Mouse (Mus musculus) T-helper 2 cell (primary cell): Measurements from ENCODE around the gene Tex22.

Experiments used
- in situ Hi-C: fragments of 300-600 bp; cut with MboI, MseI; formaldehyde crosslinking; loops from one replicate; pipeline ENCODE4 v1.15.1; 2025; ENCODE audit warnings: high pct_unique_total_duplicates

The Tex22 gene

GRCm38 (mm10) chr12:113101251-113101960 lies 27.1 kb downstream of the Tex22 start:
- in situ Hi-C loops = no loop called here

DNA sequence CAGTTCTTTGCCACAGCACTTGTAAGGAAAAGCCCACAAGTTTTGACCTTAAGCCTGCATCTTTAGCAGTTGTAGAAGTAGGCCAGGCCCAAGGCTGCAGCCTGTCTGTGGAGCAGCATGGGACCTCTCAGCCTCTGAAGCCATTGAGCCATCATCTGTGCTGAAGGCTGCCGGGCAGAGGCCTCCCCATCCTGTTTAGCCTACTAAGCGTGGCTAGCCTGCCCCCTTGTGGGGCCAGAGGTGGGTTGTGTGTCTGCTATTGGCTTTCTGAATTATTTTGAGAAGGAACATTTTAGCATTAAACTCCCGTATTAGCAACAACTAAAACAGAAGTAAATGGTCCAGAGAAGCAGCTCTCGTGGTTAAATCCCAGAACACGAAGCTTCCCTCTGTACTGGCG lies 28.2 kb downstream of the Tex22 start:
- in situ Hi-C loops = no loop called here

- in situ Hi-C loops = no loop called here
Observed at GRCm38 (mm10) chr12:113103846-113104451, 29.6 kb downstream of the Tex22 start.

DNA sequence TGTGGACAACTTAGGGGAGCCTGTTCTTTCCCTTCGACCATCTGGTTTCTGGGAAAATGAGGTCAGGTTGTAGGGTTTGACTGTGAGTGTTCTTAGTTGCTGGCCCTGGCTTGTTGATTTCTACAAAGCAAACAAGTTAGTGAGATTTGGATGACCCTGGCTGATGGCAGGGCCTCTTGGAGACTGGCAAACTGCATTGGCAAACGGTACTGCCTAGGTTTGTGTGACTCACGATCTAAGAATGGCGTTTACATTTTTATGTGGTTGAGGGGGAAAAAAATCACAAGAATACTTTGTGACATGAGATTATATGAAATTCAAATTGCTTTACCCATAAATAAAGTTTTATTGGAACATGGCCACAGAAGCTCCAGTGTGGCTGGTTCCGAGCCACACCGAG lies 32.1 kb downstream of the Tex22 start:
- in situ Hi-C loops = no loop called here

DNA sequence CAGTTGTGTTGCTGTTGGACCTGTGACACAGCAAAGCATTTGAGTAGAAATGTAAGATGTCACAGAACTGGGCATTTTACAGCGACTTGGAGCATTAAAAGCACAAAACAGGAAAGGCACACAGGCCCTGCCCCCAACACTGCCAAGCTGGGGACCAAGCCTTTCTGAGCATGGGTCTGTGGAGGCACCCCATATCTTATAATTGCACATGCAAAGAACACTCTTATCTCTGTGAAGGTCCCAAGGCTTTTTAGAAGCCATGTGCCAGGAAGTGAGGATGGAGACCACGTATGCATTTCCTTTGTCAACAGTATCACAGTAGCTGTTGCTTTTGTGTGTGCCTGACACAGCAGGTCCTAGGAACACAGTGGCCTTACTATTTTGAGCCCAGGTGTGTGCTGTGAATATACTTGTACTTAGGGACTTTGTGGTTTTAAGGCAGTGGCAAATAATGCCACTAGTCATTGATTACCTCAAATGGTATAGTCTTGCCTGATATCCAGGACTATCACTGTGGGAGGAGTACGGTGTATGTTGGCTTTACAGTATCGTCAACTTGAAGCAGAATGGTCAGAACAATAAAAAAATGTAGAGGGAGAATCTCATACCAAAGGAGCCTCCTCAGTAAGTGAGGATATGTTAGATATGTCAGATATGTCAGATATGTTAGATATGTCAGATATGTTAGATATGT lies 33.3 kb downstream of the Tex22 start:
- in situ Hi-C loops = no loop called here

DNA sequence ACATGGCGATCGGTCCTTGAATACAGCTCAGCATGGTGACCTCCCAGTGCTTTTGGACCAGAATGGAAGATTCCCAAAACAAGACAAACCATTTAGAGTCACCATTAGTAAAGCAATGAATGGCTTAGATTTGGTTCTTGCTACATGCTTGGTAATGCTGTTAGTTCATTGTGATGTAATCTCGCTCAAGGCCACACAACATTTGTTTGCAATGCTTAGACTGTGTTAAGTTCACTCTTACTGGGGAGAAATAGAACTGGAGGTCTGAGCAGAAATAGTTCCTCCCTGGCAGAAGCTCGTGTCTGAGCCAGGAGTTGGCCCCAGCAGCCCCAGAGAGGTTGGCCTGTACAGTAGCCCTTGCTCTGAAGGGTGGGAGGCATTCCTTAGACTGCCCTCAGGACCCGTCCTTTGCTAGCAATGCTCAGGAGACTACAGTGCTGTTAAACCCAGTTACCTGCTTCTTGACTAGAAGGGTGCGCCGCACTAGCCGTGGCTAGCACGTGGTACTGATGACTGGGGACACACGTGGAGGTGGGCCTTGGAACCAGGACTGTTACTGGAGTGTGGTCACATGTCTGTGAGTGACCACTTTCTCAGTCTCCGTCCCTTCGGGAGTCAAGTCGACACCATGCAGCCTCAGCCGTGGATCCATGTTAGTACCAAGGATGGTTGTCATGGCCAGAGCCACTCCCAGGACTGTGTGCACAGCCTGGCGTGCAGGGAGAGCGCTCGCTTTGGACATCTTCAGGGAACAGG lies 34.4 kb downstream of the Tex22 start:
- in situ Hi-C loops = no loop called here

DNA sequence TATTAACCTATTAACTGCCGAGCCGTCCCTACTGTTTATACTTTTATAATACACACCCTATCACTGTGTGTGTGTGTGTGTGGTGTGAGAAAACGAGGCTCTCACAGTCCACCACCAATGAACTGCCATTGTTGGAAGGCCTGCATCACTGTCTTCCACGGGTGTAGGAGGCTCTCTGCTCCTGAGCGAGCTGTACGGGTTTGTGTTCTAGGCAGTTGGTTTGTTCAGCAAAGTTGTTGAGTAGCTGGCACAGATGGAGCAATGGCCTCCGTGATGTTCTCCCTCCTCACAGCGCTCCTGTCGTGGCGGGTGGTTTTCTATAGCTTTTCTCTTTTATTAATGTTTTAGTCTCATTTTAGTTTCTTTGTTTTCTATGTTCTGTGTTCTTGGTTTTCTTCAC lies 35.5 kb downstream of the Tex22 start:
- in situ Hi-C loops = no loop called here

- in situ Hi-C loops = no loop called here
Observed at GRCm38 (mm10) chr12:113114141-113114540, 39.8 kb downstream of the Tex22 start.

DNA sequence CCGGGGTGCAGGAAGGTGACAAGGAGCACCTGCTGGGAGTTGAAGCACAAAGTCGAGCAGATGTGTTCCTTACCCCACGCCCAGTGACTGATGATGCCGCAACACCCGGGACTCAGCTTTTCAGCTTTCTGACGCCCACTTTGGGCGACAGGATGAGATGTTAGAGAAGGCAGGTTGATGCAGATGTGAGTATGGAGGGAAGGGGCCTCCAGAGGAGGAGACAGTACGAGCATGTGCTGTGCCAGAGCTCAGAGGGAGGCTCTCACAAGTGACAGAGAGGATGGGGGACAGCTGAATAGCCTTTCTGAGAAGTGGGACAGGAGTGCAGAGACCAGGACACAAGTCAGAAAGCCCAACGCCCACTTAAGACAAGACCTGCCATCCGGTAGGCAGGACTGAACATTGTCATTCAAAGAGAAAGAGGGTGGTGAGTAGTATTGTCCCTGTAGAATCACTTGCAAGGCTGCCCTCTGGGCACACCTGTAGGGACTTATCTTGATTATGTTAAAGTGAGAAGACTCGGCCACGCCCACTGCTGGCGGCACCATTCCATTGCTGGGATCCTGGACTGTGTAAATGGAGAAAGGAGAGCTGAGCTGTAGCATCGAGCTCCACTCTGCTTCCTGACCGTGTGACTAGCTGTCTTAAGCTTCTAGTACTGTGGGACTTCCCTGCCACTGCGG lies 40.7 kb downstream of the Tex22 start:
- in situ Hi-C loops = no loop called here

DNA sequence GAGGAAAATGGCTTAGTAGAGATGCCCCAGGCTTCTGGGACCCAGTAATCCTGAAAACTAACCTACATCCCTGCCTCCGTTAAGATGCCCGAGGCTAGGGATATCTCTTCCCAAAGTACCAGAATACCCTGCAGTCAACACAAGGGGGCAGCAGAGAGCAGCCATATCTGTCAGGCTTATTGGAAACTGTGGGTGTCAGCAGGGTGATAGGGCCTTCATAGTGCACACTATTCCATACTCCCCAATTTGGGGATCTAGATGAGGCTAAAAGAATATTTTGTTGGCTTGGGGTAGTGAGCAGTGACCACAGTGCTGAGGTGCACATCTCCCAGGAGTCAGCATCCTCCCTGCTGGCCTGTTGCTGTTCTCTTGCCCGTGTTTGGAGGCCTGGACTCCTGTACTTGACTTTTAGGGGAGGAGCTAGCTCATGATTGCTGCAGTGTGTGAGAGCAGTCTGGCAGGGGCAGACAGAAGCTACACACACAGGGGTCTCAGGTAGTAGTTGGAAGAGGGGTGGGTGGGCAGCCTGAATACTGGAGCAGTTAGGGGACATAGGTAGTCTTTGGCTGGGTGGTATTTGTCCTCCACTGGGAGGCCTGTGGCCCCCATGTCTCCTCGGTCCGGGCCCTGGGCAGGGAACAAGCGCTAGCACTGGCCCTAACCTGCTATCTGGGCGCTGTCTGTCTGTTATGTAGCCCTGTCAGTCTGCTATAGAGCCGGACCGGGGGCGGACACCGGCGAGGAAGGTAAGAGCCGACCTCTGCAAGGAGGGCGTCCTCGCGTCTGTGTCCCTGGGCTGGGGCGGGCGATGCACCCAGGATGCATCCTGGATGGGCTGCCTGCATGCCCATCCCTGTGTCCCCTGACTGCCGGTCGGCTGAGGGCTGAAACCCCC lies 45.5 kb downstream of the Tex22 start:
- in situ Hi-C loops = no loop called here

DNA sequence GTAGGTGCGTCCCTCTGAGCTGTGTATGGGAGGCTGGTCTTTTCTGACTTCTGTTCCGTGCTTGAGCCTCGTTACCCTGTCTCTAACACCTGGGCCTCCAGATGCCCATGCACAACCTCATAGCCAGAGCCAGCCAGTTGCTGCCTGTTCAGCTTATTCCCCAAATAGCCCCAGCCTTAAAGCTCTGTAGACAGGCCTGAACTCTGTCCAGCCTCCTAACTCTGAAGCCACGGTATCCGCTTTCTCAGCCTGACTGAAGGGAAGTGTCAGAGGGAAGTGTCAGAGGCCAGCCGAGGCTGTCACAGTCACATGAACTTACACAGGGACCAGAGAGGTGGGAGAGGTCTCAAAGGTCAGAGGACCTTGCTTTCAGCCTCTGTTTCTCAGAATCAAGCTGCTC lies 50.4 kb downstream of the Tex22 start:
- in situ Hi-C loops = no loop called here

DNA sequence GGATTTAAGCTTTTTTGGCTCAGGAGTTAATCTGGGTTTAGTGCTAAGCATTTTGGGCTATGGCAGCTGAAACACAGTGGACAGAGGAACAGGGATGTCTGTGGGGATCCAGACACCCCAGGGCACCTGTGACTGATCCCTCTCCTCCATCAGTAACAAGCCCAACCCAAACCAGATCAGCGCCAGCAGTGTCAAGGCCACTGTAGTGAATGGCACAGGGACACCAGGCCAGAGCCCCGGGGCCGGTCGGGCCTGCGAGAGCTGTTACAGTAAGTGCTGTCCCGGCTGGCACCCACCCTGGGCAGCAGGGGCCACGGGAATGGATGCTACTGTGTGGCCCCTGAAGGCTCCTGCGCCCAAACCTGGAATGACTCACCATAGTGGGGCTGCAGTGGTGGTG lies 56.4 kb downstream of the Tex22 start:
- in situ Hi-C loops = no loop called here

DNA sequence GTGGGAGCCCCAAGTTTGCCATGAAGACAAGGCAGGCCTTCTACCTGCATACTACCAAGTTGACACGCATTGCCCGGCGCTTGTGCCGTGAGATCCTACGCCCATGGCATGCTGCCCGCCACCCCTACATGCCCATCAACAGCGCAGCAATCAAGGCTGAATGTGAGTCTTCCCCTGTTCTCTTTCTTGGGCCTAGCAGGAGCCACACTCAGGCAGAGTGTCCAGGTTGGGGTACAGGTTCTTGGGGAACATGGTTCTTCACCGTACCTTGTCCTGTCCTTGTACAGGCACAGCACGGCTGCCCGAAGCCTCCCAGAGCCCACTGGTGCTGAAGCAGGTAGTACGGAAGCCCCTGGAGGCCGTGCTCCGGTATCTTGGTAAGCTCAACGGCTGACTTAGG lies 57.3 kb downstream of the Tex22 start:
- in situ Hi-C loops = no loop called here

DNA sequence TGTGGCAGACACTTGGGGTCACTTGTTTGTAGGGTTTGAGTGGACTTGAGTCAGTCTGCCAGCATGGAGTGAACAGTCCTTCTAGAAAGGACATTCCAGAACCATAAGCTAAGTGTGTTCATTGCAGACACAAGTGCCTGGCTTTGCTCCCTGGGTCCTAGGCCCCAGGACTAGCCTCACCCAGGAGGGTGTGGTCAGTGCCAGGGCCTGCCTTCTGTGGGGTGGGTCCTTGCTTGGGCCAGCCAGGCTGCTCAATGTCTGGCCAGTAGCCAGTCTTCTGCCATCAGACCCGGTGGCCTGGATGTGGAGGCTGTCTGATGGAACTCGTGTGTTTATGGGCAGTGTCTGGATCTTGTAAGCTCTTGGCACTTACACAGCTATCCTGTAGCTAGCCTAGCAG lies 58.3 kb downstream of the Tex22 start:
- in situ Hi-C loops = no loop called here

- in situ Hi-C loops = no loop called here
Observed at GRCm38 (mm10) chr12:113133260-113133659, 59.0 kb downstream of the Tex22 start.

DNA sequence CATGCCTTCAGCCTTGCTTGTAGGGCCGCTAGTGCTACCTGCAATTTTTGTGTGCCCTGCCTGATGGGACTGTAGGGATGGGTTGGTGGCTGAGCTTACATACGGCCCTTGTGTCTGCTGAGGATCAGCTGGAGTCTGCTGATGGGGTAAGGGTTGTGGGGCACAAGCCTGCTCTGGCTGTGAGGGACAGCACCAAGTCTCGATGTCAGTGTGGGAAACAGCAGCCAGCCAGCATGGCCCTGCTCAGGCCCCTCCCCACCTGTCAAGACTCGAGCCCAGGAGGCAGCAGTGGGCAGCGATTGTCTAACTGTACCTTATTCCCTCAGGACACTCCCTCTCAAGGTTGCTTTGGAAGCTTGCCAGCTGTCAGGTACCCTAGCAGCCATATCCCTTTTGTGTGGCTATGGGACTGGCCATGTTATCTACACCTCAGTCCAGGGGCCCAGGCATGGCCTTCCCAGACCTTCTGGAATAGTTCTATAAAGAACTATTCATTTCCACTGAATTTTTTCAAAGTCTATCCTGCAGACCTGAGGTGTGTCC lies 59.6 kb downstream of the Tex22 start:
- in situ Hi-C loops = no loop called here

GRCm38 (mm10) chr12:113134502-113134901 lies 60.2 kb downstream of the Tex22 start:
- in situ Hi-C loops = no loop called here

DNA sequence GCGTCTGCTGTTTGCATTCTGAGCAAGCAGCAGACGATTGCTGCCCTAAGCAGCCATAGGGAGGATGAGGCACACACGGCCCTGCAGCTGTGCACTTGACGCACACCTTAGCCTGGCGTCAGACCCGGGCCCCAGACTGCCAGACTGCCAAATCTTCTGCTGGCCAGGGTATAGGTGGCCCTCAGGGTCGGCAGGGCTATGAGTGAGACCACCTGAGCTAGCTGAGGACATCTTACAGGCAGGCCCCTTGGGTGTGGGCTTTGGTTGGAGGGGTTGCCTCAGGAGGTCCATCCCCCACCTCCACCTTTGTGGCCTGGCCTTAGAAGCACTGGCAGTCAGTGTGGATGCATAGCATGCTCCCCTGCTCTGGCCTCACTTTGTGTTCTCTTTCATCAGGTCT lies 61.1 kb downstream of the Tex22 start:
- in situ Hi-C loops = no loop called here

DNA sequence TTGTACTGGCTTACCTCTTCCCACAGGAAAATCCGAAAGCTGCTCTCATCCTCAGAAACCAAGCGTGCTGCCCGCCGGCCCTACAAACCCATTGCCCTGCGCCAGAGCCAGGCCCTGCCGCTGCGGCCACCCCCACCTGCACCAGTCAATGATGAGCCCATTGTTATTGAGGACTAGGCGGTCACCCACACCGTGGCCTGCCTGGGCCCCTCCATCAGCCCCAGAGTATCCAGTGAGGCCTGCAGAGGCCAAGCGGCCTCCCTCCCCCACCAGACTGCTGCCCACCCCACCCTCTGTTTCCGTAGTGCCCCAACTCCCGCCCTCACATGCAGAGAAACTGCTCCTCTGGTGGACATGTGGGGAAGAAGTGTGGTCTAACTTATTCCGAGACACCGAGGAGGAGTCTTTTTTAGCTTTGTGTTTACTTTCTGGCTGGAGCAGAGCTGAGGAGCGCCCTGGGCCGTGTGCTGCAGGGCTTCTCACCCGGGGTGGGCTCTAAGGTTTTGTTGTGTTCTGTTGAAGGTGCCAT lies 62.3 kb downstream of the Tex22 start:
- in situ Hi-C loops = no loop called here
